Mouse (Mus musculus): ENCODE data around the gene Mrpl48.
A peak's percentile ranks its signal among the peaks of the same experiment; 100 is the strongest.
"Not testable (repeated sequence)": the region's sequence is repeated elsewhere in the genome, so short reads cannot be mapped to it uniquely, and the experiment has no call there.

Mrpl48 gene

DNA sequence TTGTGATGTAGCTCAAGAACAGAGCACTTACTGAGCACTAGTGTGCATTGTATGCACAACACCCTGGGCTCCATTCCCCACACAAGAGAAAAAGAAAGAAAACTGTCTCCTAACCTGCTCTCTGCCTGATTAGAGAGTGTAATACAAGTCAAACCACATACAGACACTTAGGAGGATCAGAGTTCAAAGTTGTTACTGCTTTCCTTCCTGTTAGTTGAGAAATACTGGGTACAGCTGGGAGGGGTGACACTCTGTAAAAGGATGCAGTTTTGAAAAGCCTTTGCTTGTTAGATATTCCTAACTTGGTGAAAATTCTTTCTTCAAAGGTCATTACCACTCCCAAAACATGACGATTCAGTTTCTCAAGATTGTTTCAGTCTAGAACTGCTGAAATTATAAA is 18.3 kb downstream of the Mrpl48 start:
- no peak for DNase-seq (ENCODE audit: low spot score in 2 of 2)

DNA sequence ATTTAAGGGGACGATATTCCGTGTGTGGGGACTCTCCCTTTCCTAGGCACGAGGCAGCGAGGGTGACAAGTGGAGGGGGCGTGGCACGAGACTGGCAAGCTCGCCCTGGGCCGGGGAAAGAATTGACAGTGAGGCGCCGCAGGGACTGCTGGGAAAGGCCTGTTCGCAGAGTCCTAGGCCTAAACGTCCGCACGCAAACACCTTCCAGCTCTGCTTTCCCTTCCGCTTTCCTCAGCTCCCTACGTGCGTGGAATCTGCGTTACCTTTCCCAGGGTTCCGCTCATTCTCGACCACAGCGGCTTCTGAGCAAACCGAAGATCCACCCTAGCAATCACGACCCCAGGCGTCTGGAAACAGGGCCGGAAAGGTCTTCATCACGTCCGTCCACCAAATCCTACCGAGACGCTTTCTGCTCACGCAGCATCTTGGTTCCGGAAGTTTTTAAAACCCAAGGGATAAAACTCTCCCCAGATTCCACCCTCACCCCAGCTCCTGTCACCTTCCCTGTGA is 25.3 kb downstream of the Mrpl48 start:
- DNase-seq (ENCODE audit: low spot score in 2 of 2): peak; percentile 54 to 83

DNA sequence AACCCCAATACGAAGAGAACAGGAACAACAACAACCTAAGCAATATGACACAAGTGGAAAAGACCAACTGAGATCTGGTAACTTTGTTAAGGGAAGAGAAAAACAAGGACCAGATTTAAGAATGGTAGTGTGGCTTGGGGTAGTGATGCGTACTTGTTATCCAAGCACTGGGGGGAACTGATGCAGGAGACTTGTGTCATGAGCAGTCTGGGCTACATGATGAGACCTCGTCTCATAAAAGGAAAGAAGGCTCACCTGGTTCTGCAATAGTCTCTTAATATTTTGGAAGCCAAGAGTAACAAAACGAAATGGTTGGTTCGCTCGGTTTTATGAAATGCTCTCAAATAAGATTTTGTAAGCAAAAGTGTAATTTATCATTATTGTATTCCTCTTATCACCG is 25.9 kb downstream of the Mrpl48 start:
- no peak for DNase-seq (ENCODE audit: low spot score in 2 of 2)

DNA sequence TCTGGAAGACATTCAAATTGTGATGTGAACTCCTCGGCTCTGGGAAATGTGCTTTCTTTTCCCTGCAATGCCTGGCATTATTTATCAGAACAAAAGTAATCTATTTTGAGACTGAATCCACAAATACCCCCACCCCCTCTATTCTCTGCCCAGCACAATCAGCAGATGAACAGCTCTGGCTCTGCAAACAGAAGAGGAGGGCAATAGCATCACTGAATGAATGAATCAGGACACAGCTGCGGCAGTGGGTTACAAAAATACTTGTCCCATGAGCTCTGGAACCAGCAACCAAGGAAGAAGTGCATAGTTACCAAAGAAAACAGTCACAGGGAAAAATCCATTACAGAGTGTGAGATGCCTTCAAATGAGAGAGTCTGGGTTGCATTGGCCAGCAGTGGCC is 29.3 kb downstream of the Mrpl48 start:
- DNase-seq (ENCODE audit: low spot score in 2 of 2): no peak

DNA sequence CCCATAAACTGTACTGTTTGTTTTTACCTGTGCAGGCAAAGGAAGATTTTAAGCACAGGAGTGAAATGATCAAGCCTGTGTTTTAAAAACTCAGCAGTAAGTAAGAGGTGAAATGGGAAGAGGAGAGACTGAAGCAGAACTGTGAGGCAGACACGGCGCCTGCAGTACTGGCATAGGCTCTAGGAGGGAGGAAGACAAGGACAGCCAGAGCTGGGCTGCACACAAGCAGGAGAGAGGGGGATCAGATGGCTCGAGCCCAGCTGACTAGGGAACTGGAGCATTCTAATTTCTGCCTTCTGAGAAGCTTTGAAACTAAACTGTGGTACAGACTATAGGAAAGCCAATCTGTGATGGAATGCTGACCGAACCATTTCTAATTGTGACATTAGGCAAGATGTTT is 35.4 kb downstream of the Mrpl48 start:
- DNase-seq (ENCODE audit: low spot score in 2 of 2): no peak

DNA sequence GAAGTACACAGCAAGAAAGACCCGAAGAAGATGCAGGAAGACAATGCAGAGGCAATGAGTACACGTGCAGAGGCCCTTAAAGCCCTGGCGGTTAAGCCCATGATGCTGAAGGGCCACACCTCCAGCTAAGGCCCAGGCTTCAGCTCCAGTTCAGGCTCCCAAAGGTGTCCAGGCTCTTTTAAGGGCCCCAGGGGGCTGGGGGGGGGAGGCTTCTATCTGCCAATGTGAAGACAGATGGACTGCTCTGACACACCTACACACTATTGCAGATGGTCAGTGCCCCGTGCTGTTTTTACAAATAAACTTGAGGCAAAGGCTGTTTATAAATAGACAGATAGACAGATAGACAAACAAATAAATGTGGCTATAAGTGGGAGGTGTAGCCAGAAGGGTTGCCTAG is 36.0 kb downstream of the Mrpl48 start:
- DNase-seq (ENCODE audit: low spot score in 2 of 2): no peak

DNA sequence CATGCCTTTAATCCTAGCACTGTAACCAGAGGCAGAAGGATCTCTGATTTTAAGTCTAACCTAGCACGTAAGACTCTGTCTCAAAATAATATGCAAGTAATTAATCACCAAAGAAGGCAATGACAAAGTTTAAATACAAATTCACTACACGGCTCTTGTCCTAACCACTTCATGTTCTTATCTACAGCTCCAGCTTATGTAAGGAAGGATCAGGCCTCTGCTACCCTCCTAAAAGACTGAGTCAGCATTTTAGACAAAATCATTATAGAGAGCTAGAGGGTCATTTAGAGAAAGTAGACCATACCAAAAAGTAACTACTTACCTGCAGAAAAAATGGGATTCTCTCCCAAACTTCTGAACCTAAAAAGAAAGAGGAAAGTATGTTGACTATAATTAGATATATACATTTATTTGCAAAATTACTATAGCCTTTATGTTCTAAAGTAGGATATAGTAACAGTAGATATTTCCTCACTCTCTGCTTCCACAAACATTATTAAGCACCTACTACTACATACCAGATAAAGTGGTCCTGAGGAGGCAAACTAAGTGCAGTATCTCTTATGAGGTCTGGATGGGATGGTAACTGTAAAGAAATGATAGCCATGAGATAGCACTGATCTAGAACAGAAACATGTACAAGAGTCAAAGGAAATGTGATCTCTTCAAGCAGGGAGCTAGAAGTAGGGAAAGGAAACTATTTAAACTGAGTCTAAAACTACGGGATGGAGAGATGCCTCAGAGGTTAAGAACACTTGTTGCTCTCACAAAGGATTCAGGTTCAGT is 37.0 kb downstream of the Mrpl48 start:
- DNase-seq (ENCODE audit: low spot score in 2 of 2): no peak

DNA sequence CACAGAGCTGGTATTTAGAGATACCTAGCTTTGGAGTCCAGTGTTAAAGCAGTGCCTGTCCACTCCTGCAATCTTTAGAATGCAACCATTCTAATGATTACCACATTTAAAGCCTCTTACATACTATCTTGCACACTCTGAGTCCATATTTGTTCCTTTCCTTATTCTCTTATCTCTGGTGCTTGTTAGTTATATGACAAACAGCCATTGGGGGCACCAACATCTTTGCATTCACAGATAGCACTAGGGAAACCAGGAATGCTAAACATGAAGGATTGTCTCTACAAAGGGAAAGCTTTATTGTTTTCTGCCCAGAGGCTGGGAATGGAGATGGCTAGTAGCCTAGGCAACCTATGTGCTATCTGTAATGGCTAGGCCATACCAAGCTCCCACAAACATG is 38.2 kb downstream of the Mrpl48 start:
- DNase-seq (ENCODE audit: low spot score in 2 of 2): no peak

DNA sequence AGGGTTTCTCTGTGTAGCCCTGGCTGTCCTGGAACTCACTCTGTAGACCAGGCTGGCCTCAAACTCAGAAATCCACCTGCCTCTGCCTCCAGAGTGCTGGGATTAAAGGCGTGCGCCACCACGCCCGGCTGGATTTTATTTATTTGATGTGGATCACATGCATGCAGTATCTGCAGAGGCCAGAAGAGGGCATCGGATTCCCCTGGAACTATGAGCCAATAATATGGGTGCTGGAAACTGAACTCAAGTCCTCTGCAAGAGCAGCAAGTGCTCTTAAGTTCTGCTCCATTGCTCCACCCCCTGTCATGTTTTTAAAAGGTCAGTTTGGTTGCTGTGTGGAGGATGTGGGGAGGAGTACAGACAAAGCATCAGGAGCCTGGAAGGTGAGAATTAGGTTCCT is 40.9 kb downstream of the Mrpl48 start:
- DNase-seq (ENCODE audit: low spot score in 2 of 2): not testable (repeated sequence)

DNA sequence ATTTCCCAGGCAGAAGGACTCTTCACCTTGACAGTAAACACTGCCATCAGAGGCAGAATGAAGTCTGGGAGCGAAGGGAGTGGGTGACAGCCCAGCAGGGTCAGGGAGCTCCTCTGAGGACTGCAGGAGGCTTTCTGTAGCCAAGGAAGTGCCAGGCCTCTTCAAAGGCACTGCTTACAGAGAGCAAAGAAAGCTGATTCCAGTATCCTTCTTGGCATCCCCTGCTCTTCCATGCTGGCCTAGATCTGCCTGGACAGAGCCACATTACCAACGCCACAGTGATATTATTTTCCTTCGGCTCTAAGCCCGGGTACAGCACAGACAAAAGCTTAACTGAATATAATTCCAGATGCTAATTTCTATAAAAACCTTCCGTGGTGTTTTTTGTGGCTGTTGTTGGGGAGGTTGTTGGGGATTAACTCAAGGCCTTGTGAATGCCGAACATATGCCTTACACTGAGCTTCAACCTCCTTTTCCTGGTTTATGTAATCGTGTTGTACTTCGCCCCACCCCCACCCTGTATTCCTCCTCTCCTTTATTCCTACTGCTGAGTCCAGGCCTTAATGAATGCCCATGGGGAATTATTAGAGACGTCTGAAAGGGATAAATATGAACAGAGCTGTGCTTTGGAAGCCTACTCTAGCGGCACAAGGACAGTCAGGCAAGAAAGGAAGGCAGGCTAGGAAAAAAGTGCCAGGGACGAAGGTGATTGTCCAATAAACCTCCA is 46.1 kb downstream of the Mrpl48 start:
- no peak for DNase-seq (ENCODE audit: low spot score in 2 of 2)

DNA sequence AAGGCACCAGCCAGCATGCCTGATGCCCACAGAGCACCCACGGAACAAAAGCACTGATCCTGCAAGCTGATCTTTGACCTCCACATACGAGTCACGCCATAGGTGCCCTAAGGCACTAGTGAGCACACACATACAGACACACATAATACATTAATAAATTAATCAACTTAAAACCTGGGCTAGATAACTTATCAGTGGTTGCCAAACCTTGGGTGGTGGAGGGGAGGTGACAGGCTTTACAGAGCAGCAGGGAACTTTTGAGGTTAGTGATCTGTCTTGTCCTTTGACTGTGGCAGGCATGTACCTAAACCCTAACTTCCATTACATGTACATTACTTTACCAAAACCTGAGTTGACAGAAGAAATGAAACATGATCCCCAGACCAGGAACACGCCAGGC is 48.8 kb downstream of the Mrpl48 start:
- no peak for DNase-seq (ENCODE audit: low spot score in 2 of 2)

DNA sequence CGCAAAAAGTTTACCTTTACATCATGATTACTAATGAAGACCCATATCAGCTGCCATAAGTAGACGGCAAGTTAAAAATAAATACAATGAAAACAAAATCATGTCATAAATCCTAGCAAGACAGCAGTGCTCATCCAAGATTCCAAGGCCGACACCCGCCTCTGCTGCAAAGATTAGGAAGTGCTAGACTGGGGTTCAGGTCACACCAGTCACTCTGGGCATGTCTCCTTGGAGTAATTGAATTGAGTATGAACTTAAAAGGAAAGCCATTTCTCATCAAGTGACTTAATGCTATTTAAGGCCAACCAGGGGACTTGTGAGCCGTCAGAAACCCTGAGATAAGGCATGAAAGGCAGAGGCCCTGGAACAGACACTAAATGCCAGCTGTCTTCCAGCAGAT is 50.9 kb downstream of the Mrpl48 start:
- no peak for DNase-seq (ENCODE audit: low spot score in 2 of 2)

DNA sequence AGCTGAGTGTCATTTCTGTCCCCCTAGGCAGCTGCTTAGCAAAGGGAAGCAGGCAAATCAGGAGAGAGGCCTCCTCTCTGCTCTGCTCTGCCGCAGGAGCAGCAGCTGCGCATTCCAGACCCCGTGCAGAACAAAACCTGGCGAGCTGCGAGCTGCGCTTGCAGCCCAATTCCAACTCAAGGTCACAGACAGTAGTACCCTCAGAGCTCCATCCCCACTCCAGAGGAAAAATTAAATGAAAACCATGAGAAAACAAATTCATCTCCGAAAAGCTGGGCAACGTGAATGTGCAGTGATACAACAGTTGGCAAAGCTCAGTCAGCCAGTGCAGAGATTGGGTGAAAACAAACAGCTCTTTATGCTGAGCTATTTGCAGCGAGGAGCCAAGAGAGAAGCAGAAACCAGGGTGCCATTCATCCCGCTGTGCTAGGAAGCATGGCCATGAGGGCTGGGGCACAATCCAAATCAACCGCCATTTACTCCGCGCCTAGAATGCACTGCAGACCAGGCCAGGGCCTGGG is 52.6 kb downstream of the Mrpl48 start:
- peak in 1 of 2 experiments; percentile 33 for DNase-seq (ENCODE audit: low spot score in 2 of 2)

DNA sequence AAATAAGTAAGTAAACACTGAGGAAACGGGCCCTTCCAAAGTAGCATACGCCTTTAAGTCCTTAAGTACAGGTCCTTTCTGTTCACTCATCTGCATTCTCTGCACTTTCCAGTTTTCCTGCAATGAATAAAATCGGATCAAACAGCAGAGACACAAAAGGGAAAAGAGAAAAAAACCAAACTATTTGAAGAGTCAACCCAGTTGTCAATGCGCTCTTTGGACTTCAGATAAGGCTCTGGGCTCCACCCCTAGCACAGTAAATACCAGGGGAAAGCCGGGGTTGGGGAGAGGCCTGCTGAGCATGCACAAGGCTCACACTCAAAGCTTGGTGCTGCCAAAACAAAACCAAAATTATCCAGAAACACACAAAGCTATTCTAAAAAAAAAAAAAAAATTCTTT is 53.2 kb downstream of the Mrpl48 start:
- DNase-seq (ENCODE audit: low spot score in 2 of 2): no peak

DNA sequence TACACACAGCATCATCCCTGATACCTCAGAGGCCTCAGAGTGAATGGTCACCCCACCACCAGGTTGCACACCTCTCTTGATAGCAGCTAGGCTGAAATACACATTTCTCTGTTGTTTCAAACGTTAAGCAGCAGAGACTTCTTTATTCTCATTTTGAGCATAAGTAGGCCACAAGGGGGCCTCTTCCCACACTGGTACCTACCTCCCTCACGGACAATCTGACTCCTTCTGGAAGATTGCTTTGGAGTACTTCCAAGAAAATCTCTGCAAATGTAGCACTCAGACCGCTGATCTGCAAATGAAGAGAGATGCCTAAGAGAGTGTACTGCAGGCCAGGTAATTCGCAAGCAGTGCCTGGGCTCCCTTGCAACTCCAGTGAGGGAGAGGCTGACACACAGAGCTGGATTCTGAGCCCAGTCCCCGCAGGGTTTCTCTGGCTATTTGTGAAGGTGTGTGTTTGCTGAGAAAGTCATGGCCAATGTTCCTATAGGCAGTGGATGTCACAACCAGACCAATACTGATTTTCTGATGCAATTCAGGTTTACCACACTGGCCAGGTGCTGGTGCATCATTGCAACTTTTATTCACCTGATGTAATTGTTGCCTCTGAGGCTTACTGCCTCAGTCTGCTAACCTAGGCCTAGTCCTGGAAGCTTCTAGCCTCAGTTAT is 57.6 kb downstream of the Mrpl48 start:
- DNase-seq (ENCODE audit: low spot score in 2 of 2): no peak

DNA sequence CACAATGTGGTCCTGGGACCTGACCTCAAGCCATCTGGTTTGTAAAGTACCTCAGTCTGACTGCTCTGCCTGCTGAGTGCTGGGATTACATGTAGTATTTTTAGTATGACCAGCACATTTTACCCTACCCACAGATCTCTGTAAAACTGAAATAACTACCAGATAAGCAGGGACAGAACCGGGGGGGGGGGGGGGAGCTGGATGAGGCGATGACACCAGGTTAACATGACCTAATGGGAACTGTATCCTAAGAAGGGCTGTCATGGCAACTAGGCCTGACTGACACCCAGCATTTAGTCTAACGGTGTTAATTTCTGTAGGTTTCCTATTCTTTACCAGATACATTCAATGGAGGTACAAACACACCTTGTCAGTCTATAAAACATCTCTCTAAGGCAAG is 58.3 kb downstream of the Mrpl48 start:
- DNase-seq (ENCODE audit: low spot score in 2 of 2): no peak

DNA sequence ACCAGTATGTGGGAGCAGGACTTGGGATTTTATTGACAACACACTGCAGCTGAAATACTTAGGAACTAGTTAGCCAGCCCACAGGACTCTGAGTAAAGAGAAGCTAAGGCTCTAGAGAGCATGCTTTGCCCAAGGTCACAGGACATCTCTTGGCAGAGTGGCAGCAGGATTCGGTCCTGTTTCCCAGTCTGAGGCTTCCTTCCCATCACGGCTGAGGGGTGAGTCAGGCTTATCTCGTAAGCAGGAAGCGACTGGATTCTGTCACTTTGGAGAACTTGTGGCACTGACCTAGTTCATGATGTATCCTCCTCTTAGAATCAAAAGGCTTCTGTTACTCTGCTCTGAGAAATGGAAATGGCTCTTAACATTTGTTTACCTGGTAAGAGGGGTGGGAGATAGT is 60.5 kb downstream of the Mrpl48 start:
- DNase-seq (ENCODE audit: low spot score in 2 of 2): no peak

DNA sequence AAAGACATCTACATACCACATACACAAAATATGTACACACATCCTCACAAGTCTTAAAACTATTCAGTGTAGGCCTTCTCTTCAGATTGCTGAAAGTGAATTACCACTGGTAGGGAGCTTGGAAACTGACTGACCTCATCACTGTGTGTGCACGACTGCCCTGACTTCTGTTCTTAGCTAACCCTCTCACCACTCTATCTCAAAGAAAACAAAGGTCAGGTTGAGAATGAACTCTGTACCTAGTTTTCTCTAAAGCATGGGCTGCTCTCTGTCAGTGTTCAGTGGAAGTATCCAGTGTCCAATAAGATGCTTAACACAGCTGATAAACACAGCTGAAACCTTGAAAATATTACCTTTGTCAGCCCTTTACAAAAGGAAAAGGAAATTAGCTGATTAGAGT is 63.7 kb downstream of the Mrpl48 start:
- DNase-seq (ENCODE audit: low spot score in 2 of 2): no peak

DNA sequence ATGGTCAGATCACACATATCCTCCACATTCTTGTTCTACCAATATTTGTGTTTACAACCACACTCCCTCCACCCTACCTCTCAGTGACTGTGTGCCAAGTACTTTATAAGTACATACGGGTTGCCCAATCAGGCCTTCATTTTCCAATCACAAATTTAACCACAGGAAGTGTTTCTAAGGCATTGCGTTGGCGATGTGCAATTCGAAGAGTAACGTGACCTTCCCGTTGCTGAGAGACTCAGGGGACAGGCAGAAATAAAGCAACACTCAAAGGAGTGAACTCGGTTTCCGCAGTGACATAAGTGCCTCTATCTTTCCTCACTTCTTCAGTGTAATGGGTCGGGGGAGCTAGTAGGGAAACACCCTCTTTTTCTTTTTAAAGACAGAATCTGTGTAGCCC is 68.6 kb downstream of the Mrpl48 start:
- DNase-seq (ENCODE audit: low spot score in 2 of 2): no peak

DNA sequence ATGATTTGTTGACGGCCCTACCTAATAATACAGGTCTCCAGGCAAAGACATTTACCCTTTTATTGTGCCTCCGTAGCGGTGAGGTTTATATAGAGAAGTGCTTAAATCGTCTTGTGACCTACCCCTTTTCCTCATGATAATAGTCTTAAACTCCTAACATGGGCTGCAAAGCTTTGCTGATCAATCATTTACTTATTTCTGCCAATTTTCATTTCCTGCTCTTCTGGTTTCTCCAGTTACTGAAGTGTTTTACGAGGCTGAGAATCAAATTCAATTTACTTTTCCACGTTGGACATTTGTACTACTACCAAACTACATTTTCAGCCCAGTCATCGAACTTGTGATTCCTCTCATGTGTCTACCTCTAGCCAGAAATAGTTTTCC is 70.6 kb downstream of the Mrpl48 start:
- DNase-seq (ENCODE audit: low spot score in 2 of 2): no peak

DNA sequence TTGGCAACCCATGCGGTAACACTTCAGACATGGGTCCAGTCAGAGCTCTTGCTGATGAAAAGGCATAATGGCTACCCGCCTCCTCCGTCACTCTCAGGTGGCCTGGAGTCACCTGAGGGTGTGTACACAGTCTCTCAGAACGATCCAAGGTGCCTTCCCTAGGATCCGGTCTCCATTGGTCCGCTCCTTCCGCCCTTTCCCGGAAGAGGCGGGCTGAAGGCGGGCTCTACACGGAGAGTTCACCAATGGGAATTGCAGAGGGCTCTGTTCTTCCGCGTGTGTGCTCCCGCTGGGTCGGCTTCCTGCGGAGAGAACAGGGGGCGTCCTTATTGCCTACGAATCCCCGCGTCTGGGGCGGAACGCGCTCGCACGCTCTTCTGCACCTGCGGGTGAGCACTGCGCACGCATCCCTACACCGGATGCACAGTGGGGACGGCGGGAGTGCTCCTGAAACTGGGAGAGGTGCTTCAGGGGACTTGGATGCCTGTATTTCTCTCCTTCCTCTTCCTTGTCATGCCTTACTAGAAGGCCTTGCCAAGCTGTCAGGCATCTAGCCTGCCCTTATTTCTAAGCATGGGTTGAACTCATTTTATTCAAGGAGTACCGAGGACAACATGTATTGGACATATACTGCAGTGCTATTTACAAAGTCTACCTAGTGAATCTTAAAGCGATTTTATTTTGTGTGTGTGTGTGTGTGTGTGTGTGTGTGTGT is 71.1 kb downstream of the Mrpl48 start, which contains the start of gene Coa4:
Gene Coa4, plus strand, starts transcription at position 268 of the 715 bp plus-strand sequence.
- DNase-seq (ENCODE audit: low spot score in 2 of 2): peak; percentile 53 to 79

DNA sequence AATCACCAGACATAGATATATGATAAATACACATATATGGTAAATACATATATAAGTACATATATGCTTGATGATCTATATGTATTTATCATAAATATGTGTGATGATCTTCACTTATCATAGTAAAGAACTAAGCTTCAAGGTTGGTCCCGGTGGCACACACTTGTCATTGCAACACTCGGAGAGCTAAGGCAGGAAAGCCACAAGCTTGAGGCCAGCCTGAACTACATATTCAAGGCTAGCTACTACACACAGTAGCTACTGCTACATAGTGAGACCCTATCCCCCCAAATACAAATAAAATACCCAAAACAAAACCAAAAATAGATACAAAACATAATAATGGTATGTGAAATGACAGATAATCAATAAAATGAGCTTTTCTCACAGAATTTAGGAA is 72.3 kb downstream of the Mrpl48 start:
- no peak for DNase-seq (ENCODE audit: low spot score in 2 of 2)

Measured in cerebellum, postnatal 4 days (tissue).